Mouse (Mus musculus): Measurements from ENCODE around the gene Mnat1. TPM values are rescaled to one million over a fixed set of nuclear protein-coding genes. Genes with fewer than 3 reads are reported as not detected.
"Not testable (repeated sequence)": the region's sequence is repeated elsewhere in the genome, so short reads cannot be mapped to it uniquely, and the experiment has no call there.

Mnat1 gene
- polyA plus RNA-seq, 1 experiment from 2014 or later: 23.2 TPM

GRCm38 (mm10) chr12:73112326-73113087, 11.0 kb upstream of the Mnat1 start:
- 0 out of 2 replicates have a peak, but pooled peaks cover 3% of the 10 kb centered on the region for H3K36me3 ChIP-seq (ENCODE audit: control insufficient read depth, insufficient read depth)
- peak overlapping the region; percentile 68 for H3K27ac ChIP-seq (ENCODE audit: low read length)

DNA sequence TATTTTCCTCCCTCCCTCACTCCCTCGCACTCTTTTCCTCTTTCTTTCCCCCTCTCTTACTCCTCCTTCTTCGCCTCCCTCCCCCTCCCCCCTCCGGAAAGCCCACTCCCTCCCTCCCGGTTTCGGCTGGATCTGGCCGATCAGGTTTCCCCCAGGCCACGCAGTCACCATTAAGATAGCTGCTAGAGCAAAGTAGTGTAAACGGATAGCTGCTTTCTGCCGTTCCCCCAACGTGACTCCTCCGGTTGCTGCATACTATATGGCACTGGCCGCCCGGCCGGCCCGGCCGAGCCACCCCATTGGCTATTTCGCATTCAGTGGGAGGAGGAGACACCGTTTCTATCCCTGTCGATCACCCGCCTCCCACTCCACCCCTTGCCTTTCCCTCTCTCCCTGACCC, 10.3 kb upstream of the Mnat1 start, which contains the start of gene Six4:
TSS of gene Six4 (minus strand) at position 261 of the 400 bp plus-strand sequence.
- peak; percentile 88 for ATAC-seq (replicated peaks; ENCODE audit: extremely low read depth, insufficient read depth, low FRiP score)
- peak within 1 kb of the TSS; percentile 87 for H3K4me3 ChIP-seq (ENCODE audit: low read length)
- peak within 1 kb of the TSS; percentile 82 for H3K9ac ChIP-seq (ENCODE audit: low read length)
- H3K9me3 ChIP-seq (replicated peaks; ENCODE audit: control insufficient read depth, low read length): no peaks in the 10 kb centered on the region
- H3K27me3 ChIP-seq (ENCODE audit: control insufficient read depth, insufficient read depth, low read length): peaks cover 4% of the 10 kb centered on the region; the same call in 1 of the 2 replicates
- H3K4me1 ChIP-seq (ENCODE audit: control insufficient read depth, insufficient read depth, low read length): peaks cover 11% of the 10 kb centered on the region
- peak within 1 kb of the TSS; percentile 68 for H3K27ac ChIP-seq (ENCODE audit: low read length)
- 0 out of 2 replicates have a peak, but pooled peaks cover 3% of the 10 kb centered on the region for H3K36me3 ChIP-seq (ENCODE audit: control insufficient read depth, insufficient read depth)
- under 1% methylated on average over 20 of the region's 20 CpGs for WGBS
- peak within 1 kb of the TSS; percentile 100 for H3K4me2 ChIP-seq (ENCODE audit: low read depth, low read length)

More at GRCm38 (mm10) chr12:73112326-73113087, 11.0 kb upstream of the Mnat1 start:
- Histone ChIP-seq H3K4me1 (ENCODE audit: control insufficient read depth, insufficient read depth, low read length) (peaks cover 11% of the 10 kb centered on the region), H3K9me3 (replicated peaks; ENCODE audit: control insufficient read depth, low read length) (no peaks in the 10 kb centered on the region), H3K4me2 (ENCODE audit: low read depth, low read length) (peak overlapping the region; percentile 100), H3K9ac (ENCODE audit: low read length) (peak overlapping the region; percentile 82), H3K4me3 (ENCODE audit: low read length) (peak overlapping the region; percentile 87), H3K27me3 (ENCODE audit: control insufficient read depth, insufficient read depth, low read length) (peaks cover 4% of the 10 kb centered on the region; the same call in 1 of the 2 replicates)
- ATAC-seq (replicated peaks; ENCODE audit: extremely low read depth, insufficient read depth, low FRiP score): peak; percentile 39
- WGBS: under 1% methylated on average over 71 of the region's 71 CpGs

- Histone ChIP-seq H3K27ac (ENCODE audit: low read length) (no peak overlapping the region), H3K9me3 (replicated peaks; ENCODE audit: control insufficient read depth, low read length) (no peaks in the 10 kb centered on the region), H3K4me1 (ENCODE audit: control insufficient read depth, insufficient read depth, low read length) (peaks cover 10% of the 10 kb centered on the region), H3K36me3 (ENCODE audit: control insufficient read depth, insufficient read depth) (no peaks in the 10 kb centered on the region), H3K9ac (ENCODE audit: low read length) (no peak overlapping the region), H3K4me2 (ENCODE audit: low read depth, low read length) (no peak overlapping the region), H3K4me3 (ENCODE audit: low read length) (no peak overlapping the region), H3K27me3 (ENCODE audit: control insufficient read depth, insufficient read depth, low read length) (no peaks in the 10 kb centered on the region)
- WGBS: 42% methylated on average over 4 of the region's 4 CpGs
- ATAC-seq (replicated peaks; ENCODE audit: extremely low read depth, insufficient read depth, low FRiP score): no peak
These were observed 1.7 kb downstream of the Mnat1 start for GRCm38 (mm10) chr12:73125250-73125649.

- Histone ChIP-seq H3K27me3 (ENCODE audit: control insufficient read depth, insufficient read depth, low read length) (no peaks in the 10 kb centered on the region), H3K4me1 (ENCODE audit: control insufficient read depth, insufficient read depth, low read length) (no peaks in the 10 kb centered on the region), H3K27ac (ENCODE audit: low read length) (no peak overlapping the region), H3K36me3 (ENCODE audit: control insufficient read depth, insufficient read depth) (no peaks in the 10 kb centered on the region), H3K4me3 (ENCODE audit: low read length) (no peak overlapping the region), H3K9me3 (replicated peaks; ENCODE audit: control insufficient read depth, low read length) (no peaks in the 10 kb centered on the region), H3K9ac (ENCODE audit: low read length) (no peak overlapping the region), H3K4me2 (ENCODE audit: low read depth, low read length) (no peak overlapping the region)
- no peak for ATAC-seq (replicated peaks; ENCODE audit: extremely low read depth, insufficient read depth, low FRiP score)
- WGBS: 73% methylated on average over 3 of the region's 3 CpGs
These were observed 17.2 kb downstream of the Mnat1 start for GRCm38 (mm10) chr12:73140732-73141131.

DNA sequence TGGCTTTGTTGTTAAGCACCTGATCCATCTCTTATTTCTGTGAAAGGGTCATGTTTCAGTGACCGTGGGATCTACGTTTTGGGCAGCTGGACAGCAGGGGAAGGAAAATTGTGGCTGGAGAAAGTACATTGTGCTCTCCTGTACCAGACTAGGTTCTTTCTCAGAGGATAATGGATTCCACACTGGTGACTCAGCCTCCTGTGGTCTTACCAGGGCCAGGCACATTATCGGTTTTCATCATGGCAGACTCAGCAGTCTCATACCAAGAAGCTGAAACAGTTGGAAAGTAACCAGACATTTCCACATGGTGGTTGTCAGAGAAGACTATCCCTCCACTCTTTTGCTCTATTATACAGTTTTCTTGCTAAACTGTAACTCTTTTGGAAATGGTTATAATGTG, 23.7 kb downstream of the Mnat1 start:
- Histone ChIP-seq H3K9ac (ENCODE audit: low read length) (no peak overlapping the region), H3K4me1 (ENCODE audit: control insufficient read depth, insufficient read depth, low read length) (no peaks in the 10 kb centered on the region), H3K4me2 (ENCODE audit: low read depth, low read length) (no peak overlapping the region), H3K27me3 (ENCODE audit: control insufficient read depth, insufficient read depth, low read length) (no peaks in the 10 kb centered on the region), H3K9me3 (replicated peaks; ENCODE audit: control insufficient read depth, low read length) (no peaks in the 10 kb centered on the region), H3K27ac (ENCODE audit: low read length) (no peak overlapping the region), H3K4me3 (ENCODE audit: low read length) (no peak overlapping the region), H3K36me3 (ENCODE audit: control insufficient read depth, insufficient read depth) (no peaks in the 10 kb centered on the region)
- ATAC-seq (replicated peaks; ENCODE audit: extremely low read depth, insufficient read depth, low FRiP score): no peak
- 41% methylated on average over 3 of the region's 3 CpGs for WGBS

- not testable (repeated sequence) for ATAC-seq (replicated peaks; ENCODE audit: extremely low read depth, insufficient read depth, low FRiP score); H3K4me1 ChIP-seq (ENCODE audit: control insufficient read depth, insufficient read depth, low read length); H3K27me3 ChIP-seq (ENCODE audit: control insufficient read depth, insufficient read depth, low read length); H3K9ac ChIP-seq (ENCODE audit: low read length); H3K36me3 ChIP-seq (ENCODE audit: control insufficient read depth, insufficient read depth); H3K4me3 ChIP-seq (ENCODE audit: low read length); H3K27ac ChIP-seq (ENCODE audit: low read length); H3K4me2 ChIP-seq (ENCODE audit: low read depth, low read length); H3K9me3 ChIP-seq (replicated peaks; ENCODE audit: control insufficient read depth, low read length)
- WGBS: 86% methylated on average over 5 of the region's 5 CpGs
These were observed 27.5 kb downstream of the Mnat1 start for GRCm38 (mm10) chr12:73151038-73151437.

- ATAC-seq (replicated peaks; ENCODE audit: extremely low read depth, insufficient read depth, low FRiP score): no peak
- Histone ChIP-seq H3K27ac (ENCODE audit: low read length) (no peak overlapping the region), H3K4me1 (ENCODE audit: control insufficient read depth, insufficient read depth, low read length) (no peaks in the 10 kb centered on the region), H3K27me3 (ENCODE audit: control insufficient read depth, insufficient read depth, low read length) (no peaks in the 10 kb centered on the region), H3K4me2 (ENCODE audit: low read depth, low read length) (no peak overlapping the region), H3K9me3 (replicated peaks; ENCODE audit: control insufficient read depth, low read length) (no peaks in the 10 kb centered on the region), H3K9ac (ENCODE audit: low read length) (no peak overlapping the region), H3K4me3 (ENCODE audit: low read length) (no peak overlapping the region), H3K36me3 (ENCODE audit: control insufficient read depth, insufficient read depth) (no peaks in the 10 kb centered on the region)
- WGBS: 89% methylated on average over 4 of the region's 4 CpGs
These were observed 30.6 kb downstream of the Mnat1 start for GRCm38 (mm10) chr12:73154150-73154549.

DNA sequence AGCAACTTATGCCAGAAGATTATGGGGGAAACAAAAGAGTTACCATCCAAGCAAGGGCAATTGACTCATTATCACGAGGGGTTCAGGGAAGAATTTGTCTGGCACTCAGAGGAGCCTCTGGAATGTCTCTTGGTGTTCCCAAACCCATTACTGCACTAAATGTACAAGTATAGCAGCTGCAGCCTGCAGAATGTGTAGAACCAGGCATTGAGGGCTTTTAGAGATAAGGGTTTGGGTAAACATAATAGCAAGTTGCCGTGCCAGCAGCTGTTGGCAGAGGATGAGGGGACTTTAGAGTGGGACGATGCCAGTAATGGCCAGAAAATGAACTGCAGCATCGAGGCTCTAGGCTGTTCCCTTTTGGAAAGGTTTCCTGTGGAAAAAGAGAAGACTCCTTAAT, 36.8 kb downstream of the Mnat1 start:
- no peaks in the 10 kb centered on the region; the same call in 1 of the 2 replicates for H3K9me3 ChIP-seq (replicated peaks; ENCODE audit: control insufficient read depth, low read length)
- peak overlapping the region; percentile 48 for H3K27ac ChIP-seq (ENCODE audit: low read length)
- no peaks in the 10 kb centered on the region for H3K27me3 ChIP-seq (ENCODE audit: control insufficient read depth, insufficient read depth, low read length)
- no peak overlapping the region for H3K4me3 ChIP-seq (ENCODE audit: low read length)
- 13% methylated on average over 4 of the region's 4 CpGs for WGBS
- ATAC-seq (replicated peaks; ENCODE audit: extremely low read depth, insufficient read depth, low FRiP score): 0 out of 2 replicates have a peak, but pooled peaks have one; percentile 18
- H3K9ac ChIP-seq (ENCODE audit: low read length): no peak overlapping the region
- no peaks in the 10 kb centered on the region for H3K36me3 ChIP-seq (ENCODE audit: control insufficient read depth, insufficient read depth)
- H3K4me1 ChIP-seq (ENCODE audit: control insufficient read depth, insufficient read depth, low read length): peaks cover 15% of the 10 kb centered on the region
- H3K4me2 ChIP-seq (ENCODE audit: low read depth, low read length): peak overlapping the region; percentile 18; the same call in 1 of the 2 replicates

DNA sequence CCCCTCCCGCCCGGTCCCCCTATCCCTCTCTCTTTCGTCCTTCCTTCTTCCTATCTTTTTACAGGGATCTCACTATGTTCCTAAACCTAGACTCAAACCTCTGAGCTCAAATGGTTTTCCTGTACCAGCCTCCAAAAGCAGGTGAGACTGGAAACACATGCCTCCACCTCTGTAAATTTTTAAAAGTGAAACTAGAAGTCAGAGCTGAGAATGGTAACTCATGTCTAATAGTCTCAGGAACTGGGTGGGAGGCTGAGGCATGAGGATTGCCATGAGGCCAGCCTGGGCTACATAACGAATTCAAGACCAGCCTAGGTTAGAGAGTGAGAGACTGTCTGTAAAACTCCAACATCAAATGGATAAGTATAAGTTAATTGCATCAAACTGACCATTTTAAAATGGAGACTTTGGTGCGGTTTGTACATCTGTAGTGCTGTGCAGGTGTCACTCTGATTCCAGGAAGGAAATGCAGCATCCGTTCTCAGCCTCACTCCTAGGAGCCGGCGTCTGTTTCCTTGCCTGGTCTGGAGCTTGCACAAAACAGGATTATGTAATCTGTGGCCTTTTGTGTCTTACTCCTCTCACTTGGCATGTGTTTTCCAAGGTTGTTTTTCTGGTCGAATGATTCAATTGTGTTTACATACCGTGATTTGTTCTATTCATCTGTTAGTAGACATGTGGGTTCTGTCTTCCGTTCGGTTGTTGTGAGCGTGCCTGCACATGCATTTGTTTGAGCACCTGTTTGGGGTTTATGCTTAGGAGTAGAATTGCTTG, 39.1 kb downstream of the Mnat1 start:
- Histone ChIP-seq H3K36me3 (ENCODE audit: control insufficient read depth, insufficient read depth) (no peaks in the 10 kb centered on the region), H3K27me3 (ENCODE audit: control insufficient read depth, insufficient read depth, low read length) (no peaks in the 10 kb centered on the region), H3K9me3 (replicated peaks; ENCODE audit: control insufficient read depth, low read length) (peaks cover 3% of the 10 kb centered on the region), H3K4me2 (ENCODE audit: low read depth, low read length) (no peak overlapping the region), H3K4me3 (ENCODE audit: low read length) (no peak overlapping the region), H3K9ac (ENCODE audit: low read length) (no peak overlapping the region), H3K4me1 (ENCODE audit: control insufficient read depth, insufficient read depth, low read length) (peaks cover 15% of the 10 kb centered on the region), H3K27ac (ENCODE audit: low read length) (peak overlapping the region; percentile 0; the same call in 1 of the 2 replicates)
- ATAC-seq (replicated peaks; ENCODE audit: extremely low read depth, insufficient read depth, low FRiP score): no peak
- 76% methylated on average over 13 of the region's 13 CpGs for WGBS

Measured in heart, embryonic 16.5 days (tissue).